In genomic region chr2:32428262-32428722, GRCm38 (mm10) we compare ENCODE assay signal across 9 mouse cellular contexts. TPM values are rescaled to one million over a fixed set of nuclear protein-coding genes. Genes with fewer than 3 reads are reported as not detected.
A peak's percentile ranks its signal among the peaks of the same experiment; 100 is the strongest.
DNase-seq lines count a peak whose midpoint lies in the region; ATAC-seq lines count a peak whose summit lies in the region.
"Had no signal": no experiment of that assay in that cellular context is flagged by ENCODE, and none has a peak within 500 bp of the region (broad histone marks: within the 10 kb centered on the region; RNA-seq: fewer than 3 reads in every experiment).

No protein-coding gene starts in this region.

- no peak for DNase-seq in heart, postnatal 25 days (ENCODE audit: low spot score)
- peak; percentile 44 for DNase-seq in NIH3T3 (ENCODE audit: low read depth)
- peak; percentile 45 to 56 for DNase-seq in left cerebral cortex, adult 18-20 months (ENCODE audit: low spot score in 2 of 2)
- DNase-seq in cerebellum, postnatal 14 days: no peak
- DNase-seq in thymus, adult 18-20 months: no peak

- no peak overlapping the region for H3K4me3 ChIP-seq in heart, embryonic 15.5 days
- peak overlapping the region; percentile 51 for H3K4me3 ChIP-seq in forebrain, embryonic 15.5 days

- peak overlapping the region; percentile 12; the same call in 1 of the 2 replicates for H3K4me2 ChIP-seq in heart, embryonic 15.5 days
- H3K4me2 ChIP-seq in forebrain, embryonic 15.5 days (replicated peaks): peak overlapping the region; percentile 88

- peak overlapping the region; percentile 24 for H3K27ac ChIP-seq in heart, embryonic 15.5 days
- H3K27ac ChIP-seq in forebrain, embryonic 15.5 days (replicated peaks): peak overlapping the region; percentile 83
- H3K27ac ChIP-seq: liver, embryonic 14.5 days had no signal

- no peaks in the 10 kb centered on the region for H3K9me3 ChIP-seq in heart, embryonic 15.5 days (replicated peaks)
- H3K9me3 ChIP-seq in forebrain, embryonic 15.5 days: no peaks in the 10 kb centered on the region

- H3K36me3 ChIP-seq in heart, embryonic 15.5 days: no peaks in the 10 kb centered on the region
- H3K36me3 ChIP-seq in forebrain, embryonic 15.5 days: no peaks in the 10 kb centered on the region

- WGBS in heart, embryonic 15.5 days: 53% methylated on average over 8 of the region's 8 CpGs
- WGBS in forebrain, embryonic 15.5 days: 19% methylated on average over 8 of the region's 8 CpGs

- no peaks in the 10 kb centered on the region for H3K27me3 ChIP-seq in heart, embryonic 15.5 days
- H3K27me3 ChIP-seq in forebrain, embryonic 15.5 days: no peaks in the 10 kb centered on the region

- no peak overlapping the region for H3K9ac ChIP-seq in heart, embryonic 15.5 days
- H3K9ac ChIP-seq in forebrain, embryonic 15.5 days (replicated peaks): peak overlapping the region; percentile 50
- H3K9ac ChIP-seq: liver, embryonic 14.5 days had no signal

- no peak; the same call in 1 of the 2 replicates for ATAC-seq in heart, embryonic 15.5 days (replicated peaks; ENCODE audit: insufficient number of reproducible peaks, insufficient read depth, low FRiP score, low read depth)
- peak; percentile 74 for ATAC-seq in forebrain, embryonic 15.5 days (replicated peaks)
- peak; percentile 58 for ATAC-seq in megakaryocyte-erythroid progenitor cell, adult 5-6 weeks (replicated peaks; ENCODE audit: low FRiP score, low TSS enrichment, poor library complexity, severe bottlenecking)

- intact Hi-C loops in heart, postnatal 25 days (cut with DNase I): no loop called here

- H3K4me1 ChIP-seq in heart, embryonic 15.5 days (replicated peaks): peaks cover 47% of the 10 kb centered on the region
- peaks cover 63% of the 10 kb centered on the region for H3K4me1 ChIP-seq in forebrain, embryonic 15.5 days

RNA-seq across cellular contexts. Expression of gene Naif1, which starts 22.0 kb away (rescaled TPM):
- 4.0 and 5.1 TPM in 2 replicates for polyA plus RNA-seq in heart, embryonic 15.5 days (2015; fragmentation: Nextera tagmentation; extraction: Ambion mirVana)
- 1 to 10 TPM; 3.4 to 4.2 TPM for total RNA-seq in heart, postnatal 25 days (2021)
- 6.3 and 7.0 TPM in 2 replicates for polyA plus RNA-seq in forebrain, embryonic 15.5 days (2015; fragmentation: Nextera tagmentation; extraction: Ambion mirVana)
- total RNA-seq in left cerebral cortex, adult 18-20 months (2021): 1 to 10 TPM; 3.7 to 4.6 TPM
- 3.6 and 4.1 TPM in 2 replicates for total RNA-seq in megakaryocyte-erythroid progenitor cell, adult 5-6 weeks (2014; fragmentation: Nextera tagmentation)
- total RNA-seq in megakaryocyte-erythroid progenitor cell, adult 5-6 weeks (2017): 2.7 and 3.0 TPM in 2 replicates

RNA-seq across cellular contexts. Expression of gene Slc25a25, which starts 23.0 kb away (rescaled TPM):
- 9.1 and 12.1 TPM in 2 replicates for polyA plus RNA-seq in heart, embryonic 15.5 days (2015; fragmentation: Nextera tagmentation; extraction: Ambion mirVana)
- 1 to 10 TPM; 5.6 to 7.5 TPM for total RNA-seq in heart, postnatal 25 days (2021)
- polyA plus RNA-seq in forebrain, embryonic 15.5 days (2015; fragmentation: Nextera tagmentation; extraction: Ambion mirVana): 46.4 and 48.2 TPM in 2 replicates
- 10 to 100 TPM; 67.5 to 72.1 TPM for total RNA-seq in left cerebral cortex, adult 18-20 months (2021)
- 9.5 and 12.2 TPM in 2 replicates for total RNA-seq in megakaryocyte-erythroid progenitor cell, adult 5-6 weeks (2014; fragmentation: Nextera tagmentation)
- total RNA-seq in megakaryocyte-erythroid progenitor cell, adult 5-6 weeks (2017): 4.0 and 34.6 TPM in 2 replicates

RNA-seq across cellular contexts. Expression of gene Ptges2, which starts 32.6 kb away (rescaled TPM):
- polyA plus RNA-seq in heart, embryonic 15.5 days (2015; fragmentation: Nextera tagmentation; extraction: Ambion mirVana): 38.2 and 41.8 TPM in 2 replicates
- total RNA-seq in heart, postnatal 25 days (2021): 10 to 100 TPM; 78.1 to 81.2 TPM
- 39.9 and 40.3 TPM in 2 replicates for polyA plus RNA-seq in forebrain, embryonic 15.5 days (2015; fragmentation: Nextera tagmentation; extraction: Ambion mirVana)
- 10 to 100 TPM; 49.5 to 51.2 TPM for total RNA-seq in left cerebral cortex, adult 18-20 months (2021)
- total RNA-seq in megakaryocyte-erythroid progenitor cell, adult 5-6 weeks (2014; fragmentation: Nextera tagmentation): 10.3 and 11.2 TPM in 2 replicates
- total RNA-seq in megakaryocyte-erythroid progenitor cell, adult 5-6 weeks (2017): 14.4 and 18.4 TPM in 2 replicates

RNA-seq across cellular contexts. Expression of gene Lcn2, which starts 40.2 kb away (rescaled TPM):
- polyA plus RNA-seq in heart, embryonic 15.5 days (2015; fragmentation: Nextera tagmentation; extraction: Ambion mirVana): 2.2 and 2.8 TPM in 2 replicates
- 1 to 10 TPM; 3.1 to 3.6 TPM for total RNA-seq in heart, postnatal 25 days (2021)
- 0.51 and 0.63 TPM in 2 replicates for polyA plus RNA-seq in forebrain, embryonic 15.5 days (2015; fragmentation: Nextera tagmentation; extraction: Ambion mirVana)
- under 1 TPM; 0.77 to 0.84 TPM for total RNA-seq in left cerebral cortex, adult 18-20 months (2021)
- 98.8 TPM in 1 of 2 replicates, not detected in the other for total RNA-seq in megakaryocyte-erythroid progenitor cell, adult 5-6 weeks (2014; fragmentation: Nextera tagmentation)
- total RNA-seq in megakaryocyte-erythroid progenitor cell, adult 5-6 weeks (2017): 4.9 and 19.5 TPM in 2 replicates

RNA-seq across cellular contexts. Expression of gene 1110008P14Rik, which starts 46.6 kb away (rescaled TPM):
- polyA plus RNA-seq in heart, embryonic 15.5 days (2015; fragmentation: Nextera tagmentation; extraction: Ambion mirVana): 43.9 and 46.0 TPM in 2 replicates
- 10 to 100 TPM; 47.7 to 49.6 TPM for total RNA-seq in heart, postnatal 25 days (2021)
- 79.5 and 80.9 TPM in 2 replicates for polyA plus RNA-seq in forebrain, embryonic 15.5 days (2015; fragmentation: Nextera tagmentation; extraction: Ambion mirVana)
- 100 to 1,000 TPM; 283 to 350 TPM for total RNA-seq in left cerebral cortex, adult 18-20 months (2021)
- total RNA-seq in megakaryocyte-erythroid progenitor cell, adult 5-6 weeks (2014; fragmentation: Nextera tagmentation): 24.6 and 41.0 TPM in 2 replicates
- 15.8 and 18.7 TPM in 2 replicates for total RNA-seq in megakaryocyte-erythroid progenitor cell, adult 5-6 weeks (2017)

Comparison
In these comparisons a context has a peak if more than half of its experiments do, and no peak if none do; other contexts are left out.
1. DNase-seq: peak in NIH3T3 (single experiment) and left cerebral cortex, adult 18-20 months (2 of 2); none in heart, postnatal 25 days (single experiment), cerebellum, postnatal 14 days (0 of 2) and thymus, adult 18-20 months (0 of 2).